Mouse (Mus musculus) MEL (cell line): ENCODE results near the gene Iglon5. TPM values are rescaled to one million over a fixed set of nuclear protein-coding genes. Genes with fewer than 3 reads are reported as not detected.

Source experiments
- DNase-seq: peaks from one replicate; pipeline ENCODE4 v3.0.0; 2011; ENCODE audit warnings: low read depth, low spot score
- H3K27ac ChIP-seq: 2 replicates; pipeline ENCODE4 v1.5.1; 2012; ENCODE audit warnings: low read depth, mild to moderate bottlenecking, control low read depth, low read length, moderate library complexity; ENCODE audit not compliant: control insufficient read depth
- H3K27me3 ChIP-seq, 2 experiments: fragments of 150-350 bp in 1 of 2; sonication (generic) in 1 of 2; 2 replicates each; pipeline ENCODE4 v1.6.1; 2012; ENCODE audit warnings: low read length in 2 of 2, mild to moderate bottlenecking in 2 of 2, improper control_type of control experiment in 1 of 2, moderate library complexity in 1 of 2; ENCODE audit not compliant: insufficient read depth in 2 of 2, control insufficient read depth in 1 of 2
- H3K36me3 ChIP-seq, 2 experiments: 2 replicates each; pipeline ENCODE4 v1.6.1; 2012 to 2014; ENCODE audit warnings: low read length in 2 of 2, improper control_type of control experiment in 1 of 2, inconsistent platforms in 1 of 2, mild to moderate bottlenecking in 1 of 2; ENCODE audit not compliant: insufficient read depth in 2 of 2, control insufficient read depth in 1 of 2
- H3K4me1 ChIP-seq, 2 experiments: fragments of 150-350 bp in 1 of 2; sonication (generic) in 1 of 2; 2 replicates each; pipeline ENCODE4 v1.6.1; 2012; ENCODE audit warnings: low read length in 2 of 2, improper control_type of control experiment in 1 of 2, mild to moderate bottlenecking in 1 of 2; ENCODE audit not compliant: insufficient read depth in 2 of 2, control insufficient read depth in 1 of 2
- H3K4me3 ChIP-seq, 2 experiments: fragments of 150-350 bp in 1 of 2; sonication (generic) in 1 of 2; 2 replicates each; pipeline ENCODE4 v1.5.1; 2012; ENCODE audit warnings: low read depth in 2 of 2, low read length in 2 of 2, mild to moderate bottlenecking in 2 of 2, moderate library complexity in 2 of 2, control low read depth in 1 of 2, improper control_type of control experiment in 1 of 2; ENCODE audit not compliant: control insufficient read depth in 1 of 2, insufficient read depth in 1 of 2
- H3K79me2 ChIP-seq: 2 replicates; pipeline ENCODE4 v1.6.1; 2012; ENCODE audit warnings: mild to moderate bottlenecking, low read length, moderate library complexity; ENCODE audit not compliant: control insufficient read depth, poor library complexity, insufficient read depth
- H3K9ac ChIP-seq: 2 replicates; pipeline ENCODE4 v1.6.1; 2012; ENCODE audit warnings: low read depth, mild to moderate bottlenecking, control low read depth, low read length, moderate library complexity; ENCODE audit not compliant: control insufficient read depth, poor library complexity, severe bottlenecking
- H3K9me3 ChIP-seq: fragments of 150-350 bp; sonication (generic); replicated peaks from 2 replicates; pipeline ENCODE4 v1.6.1; 2012; ENCODE audit warnings: mild to moderate bottlenecking, low read length, improper control_type of control experiment, moderate library complexity; ENCODE audit not compliant: insufficient read depth
- CHD2 ChIP-seq: IDR thresholded peaks from 2 replicates; pipeline ENCODE4 v1.6.1; 2011; ENCODE audit warnings: low read length, improper control_type of control experiment
- CTCF ChIP-seq, 3 experiments: IDR thresholded peaks in 2 of 3; conservative IDR thresholded peaks in 1 of 3; 2 replicates each; pipeline ENCODE4 v1.5.1; 2011 to 2012; ENCODE audit warnings: low read length in 3 of 3, low read depth in 2 of 3, mild to moderate bottlenecking in 2 of 3, improper control_type of control experiment in 1 of 3, inconsistent platforms in 1 of 3, mixed read lengths in 1 of 3, moderate library complexity in 1 of 3; ENCODE audit not compliant: control insufficient read depth in 1 of 3, insufficient read depth in 1 of 3, poor library complexity in 1 of 3, severe bottlenecking in 1 of 3
- EP300 ChIP-seq, 2 experiments: IDR thresholded peaks; 2 replicates each; pipeline ENCODE4 v1.6.1; 2011; ENCODE audit warnings: improper control_type of control experiment in 2 of 2, low read length in 2 of 2, low read depth in 1 of 2, mild to moderate bottlenecking in 1 of 2
- ETS1 ChIP-seq: IDR thresholded peaks from 2 replicates; pipeline ENCODE4 v1.6.1; 2012; ENCODE audit warnings: low read depth, mild to moderate bottlenecking, inconsistent platforms, low read length, improper control_type of control experiment, moderate library complexity
- GABPA ChIP-seq: IDR thresholded peaks from 2 replicates; pipeline ENCODE4 v1.6.1; 2012; ENCODE audit warnings: low read depth, mild to moderate bottlenecking, inconsistent platforms, low read length, improper control_type of control experiment, moderate library complexity
- GATA1 ChIP-seq: IDR thresholded peaks from 2 replicates; pipeline ENCODE4 v1.6.1; 2011; ENCODE audit warnings: low read depth, low read length, improper control_type of control experiment
- JUND ChIP-seq: IDR thresholded peaks from 2 replicates; pipeline ENCODE4 v1.6.1; 2011; ENCODE audit warnings: low read depth, mild to moderate bottlenecking, improper control_type of control experiment, low read length
- KAT2A ChIP-seq: conservative IDR thresholded peaks from 2 replicates; pipeline ENCODE4 v1.6.1; 2012; ENCODE audit warnings: low read depth, low read length, improper control_type of control experiment, inconsistent platforms
- MEF2A ChIP-seq: IDR thresholded peaks from 2 replicates; pipeline ENCODE4 v1.6.1; 2014; ENCODE audit warnings: low read depth, mild to moderate bottlenecking, inconsistent platforms, low read length, improper control_type of control experiment; ENCODE audit not compliant: poor library complexity, insufficient replicate concordance, severe bottlenecking; ENCODE audit errors: extremely low read depth
- MXI1 ChIP-seq: IDR thresholded peaks from 2 replicates; pipeline ENCODE4 v1.6.1; 2011; ENCODE audit warnings: mild to moderate bottlenecking, low read depth, low read length, improper control_type of control experiment
- POLR2AphosphoS5 ChIP-seq: IDR thresholded peaks from 2 replicates; pipeline ENCODE4 v1.6.1; 2012; ENCODE audit warnings: low read depth, borderline replicate concordance, mild to moderate bottlenecking, inconsistent platforms, low read length, moderate library complexity, mixed read lengths
- RAD21 ChIP-seq: IDR thresholded peaks from 2 replicates; pipeline ENCODE4 v1.6.1; 2011; ENCODE audit warnings: mild to moderate bottlenecking, low read depth, low read length, improper control_type of control experiment
- SMC3 ChIP-seq: IDR thresholded peaks from 2 replicates; pipeline ENCODE4 v1.6.1; 2011; ENCODE audit warnings: low read depth, low read length, improper control_type of control experiment
- TAL1 ChIP-seq: IDR thresholded peaks from 2 replicates; pipeline ENCODE4 v1.6.1; 2012; ENCODE audit warnings: mild to moderate bottlenecking, inconsistent platforms, low read length, moderate library complexity, mixed read lengths
- TBP ChIP-seq: IDR thresholded peaks from 2 replicates; pipeline ENCODE4 v1.8.0; 2011; ENCODE audit warnings: low read depth, low read length, improper control_type of control experiment
- TCF12 ChIP-seq: IDR thresholded peaks from 2 replicates; pipeline ENCODE4 v1.6.1; 2014; ENCODE audit warnings: low read depth, mild to moderate bottlenecking, inconsistent platforms, low read length, improper control_type of control experiment, moderate library complexity
- UBTF ChIP-seq: IDR thresholded peaks from 2 replicates; pipeline ENCODE4 v1.6.1; 2012; ENCODE audit warnings: low read depth, mild to moderate bottlenecking, inconsistent platforms, low read length, improper control_type of control experiment, moderate library complexity, borderline replicate concordance; ENCODE audit not compliant: insufficient read depth
- USF2 ChIP-seq, 2 experiments: IDR thresholded peaks; 2 replicates each; pipeline ENCODE4 v1.6.1; 2011 to 2012; ENCODE audit warnings: improper control_type of control experiment in 2 of 2, low read length in 2 of 2, borderline replicate concordance in 1 of 2, inconsistent platforms in 1 of 2, low read depth in 1 of 2, mild to moderate bottlenecking in 1 of 2; ENCODE audit not compliant: insufficient read depth in 1 of 2
- ZKSCAN1 ChIP-seq: IDR thresholded peaks from 2 replicates; pipeline ENCODE4 v1.6.1; 2012; ENCODE audit warnings: low read depth, mild to moderate bottlenecking, inconsistent platforms, low read length, improper control_type of control experiment, moderate library complexity
- ZMIZ1 ChIP-seq: IDR thresholded peaks from 2 replicates; pipeline ENCODE4 v1.6.1; 2012; ENCODE audit warnings: low read depth, mild to moderate bottlenecking, inconsistent platforms, low read length, improper control_type of control experiment, moderate library complexity
- ZNF384 ChIP-seq: IDR thresholded peaks from 2 replicates; pipeline ENCODE4 v1.6.1; 2012; ENCODE audit warnings: low read depth, mild to moderate bottlenecking, inconsistent platforms, low read length, improper control_type of control experiment
- polyA plus RNA-seq, 2 experiments: library from polyadenylated mRNA; stranded (reverse) in 1 of 2; unstranded in 1 of 2; fragments of >175 nt in 1 of 2; fragments of >200 nt in 1 of 2; gene quantifications; 2 replicates each; pipeline versions ENCODE4 v1.2.1 to v1.2.4; 2012; ENCODE audit warnings: low replicate concordance in 2 of 2, low read depth in 1 of 2; ENCODE audit not compliant: insufficient read length in 2 of 2, insufficient read depth in 1 of 2, missing spikeins in 1 of 2
- total RNA-seq: library from RNA; depleted of rRNA; stranded (reverse); fragments of 300-350 nt; gene quantifications from 2 replicates; pipeline ENCODE4 v1.2.3, GENCODE M21; 2012; rRNA removed

Gene Iglon5
- not detected in 2 replicates for total RNA-seq
- polyA plus RNA-seq, result not detected

- TF ChIP-seq CTCF (IDR thresholded peaks at IDR 0.05 in 2 of 3, conservative IDR thresholded peaks at IDR 0.05 in 1 of 3; ENCODE audit: control insufficient read depth in 1 of 3, insufficient read depth in 1 of 3, low read depth in 2 of 3, low read length in 3 of 3, poor library complexity in 1 of 3, severe bottlenecking in 1 of 3) (no peak), UBTF (no peak), TBP (no peak), RAD21 (no peak), EP300 (IDR thresholded peaks at IDR 0.05; ENCODE audit: low read depth in 1 of 2, low read length in 2 of 2) (no peak), MEF2A (no peak), TAL1 (no peak), CHD2 (no peak), USF2 (IDR thresholded peaks at IDR 0.05; ENCODE audit: borderline replicate concordance in 1 of 2, insufficient read depth in 1 of 2, low read depth in 1 of 2, low read length in 2 of 2) (no peak), SMC3 (no peak), ETS1 (no peak), ZNF384 (no peak), MXI1 (no peak), TCF12 (no peak), ZKSCAN1 (no peak), JUND (no peak), POLR2AphosphoS5 (no peak), KAT2A (no peak), ZMIZ1 (no peak)
- no peaks in the 10 kb centered on the region for H3K9me3 ChIP-seq
- H3K79me2 ChIP-seq, result no peaks in the 10 kb centered on the region
- H3K27me3 ChIP-seq, result no peaks in the 10 kb centered on the region
- H3K27ac ChIP-seq, result no peak within 1 kb of the TSS
- H3K9ac ChIP-seq, result no peak within 1 kb of the TSS
- DNase-seq, result no peak
- no peaks in the 10 kb centered on the region for H3K36me3 ChIP-seq
- H3K4me1 ChIP-seq, result no peaks in the 10 kb centered on the region
- H3K4me3 ChIP-seq, result no peak within 1 kb of the TSS
Observed at GRCm38 (mm10) chr7:43489631-43490125, at the start of gene Iglon5. Gene Iglon5 (minus strand): TSS chr7:43490075.

GRCm38 (mm10) chr7:43538524-43538923, 48.6 kb upstream of the Iglon5 start:
- H3K9ac ChIP-seq, result no peak overlapping the region
- DNase-seq, result no peak
- H3K36me3 ChIP-seq, result no peaks in the 10 kb centered on the region
- TF ChIP-seq POLR2AphosphoS5 (no peak), EP300 (IDR thresholded peaks at IDR 0.05; ENCODE audit: low read depth in 1 of 2, low read length in 2 of 2) (no peak), ZMIZ1 (no peak), GATA1 (no peak), GABPA (no peak)
- no peaks in the 10 kb centered on the region for H3K9me3 ChIP-seq
- H3K4me1 ChIP-seq, result no peaks in the 10 kb centered on the region
- no peaks in the 10 kb centered on the region for H3K79me2 ChIP-seq
- H3K27ac ChIP-seq, result no peak overlapping the region
- H3K4me3 ChIP-seq, result no peak overlapping the region
- no peaks in the 10 kb centered on the region for H3K27me3 ChIP-seq
